Mouse (Mus musculus) heart, adult 11 months (tissue): ENCODE data around the gene Vmn1r6.
A peak's percentile ranks its signal among the peaks of the same experiment; 100 is the strongest.
"Not testable (repeated sequence)": the region's sequence is repeated elsewhere in the genome, so short reads cannot be mapped to it uniquely, and the experiment has no call there.

Experiments used
- DNase-seq: peaks from one replicate; pipeline ENCODE4 v3.0.0; 2022

The Vmn1r6 gene

DNA sequence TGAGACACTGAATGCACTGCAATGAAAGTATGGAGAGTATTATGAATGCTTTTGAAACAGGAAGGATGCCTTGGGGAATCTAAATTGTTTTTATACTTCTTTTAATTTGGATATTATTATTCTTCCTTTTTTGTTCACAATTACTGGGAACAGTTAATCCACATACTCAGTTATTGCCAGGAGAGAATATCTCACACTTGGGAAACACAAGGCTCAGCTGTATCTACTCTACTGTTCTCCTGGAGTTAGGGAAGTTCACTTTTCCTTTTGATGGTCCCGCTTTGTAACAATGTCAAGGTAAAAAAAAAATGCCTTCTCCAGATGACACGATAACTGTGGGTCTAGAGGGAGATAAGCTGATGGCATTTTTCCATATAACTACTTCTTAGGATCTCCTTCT lies at the start of gene Vmn1r6:
Vmn1r6 (plus strand) TSS at position 301 of the 400 bp plus-strand sequence.
- DNase-seq: no peak

DNA sequence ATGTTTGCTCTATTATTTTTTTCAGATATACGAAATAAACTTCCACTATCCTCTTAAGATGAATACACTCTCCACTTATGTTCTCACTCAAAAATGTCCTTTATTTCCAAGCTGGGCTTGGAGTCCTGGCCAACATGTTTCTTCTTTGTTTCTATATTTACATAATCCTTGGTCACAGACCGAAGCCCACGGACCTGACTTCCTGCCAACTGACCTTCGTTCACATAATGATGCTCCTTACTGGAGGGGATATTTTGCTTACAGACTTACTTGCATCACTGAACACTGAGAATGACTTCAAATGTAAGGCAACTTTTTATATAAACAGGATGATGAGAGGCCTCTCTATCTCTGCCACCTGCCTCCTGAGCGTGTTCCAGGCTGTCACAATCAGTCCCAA lies 40.6 kb upstream of the Vmn1r6 start:
- peak; percentile 37 for DNase-seq

DNA sequence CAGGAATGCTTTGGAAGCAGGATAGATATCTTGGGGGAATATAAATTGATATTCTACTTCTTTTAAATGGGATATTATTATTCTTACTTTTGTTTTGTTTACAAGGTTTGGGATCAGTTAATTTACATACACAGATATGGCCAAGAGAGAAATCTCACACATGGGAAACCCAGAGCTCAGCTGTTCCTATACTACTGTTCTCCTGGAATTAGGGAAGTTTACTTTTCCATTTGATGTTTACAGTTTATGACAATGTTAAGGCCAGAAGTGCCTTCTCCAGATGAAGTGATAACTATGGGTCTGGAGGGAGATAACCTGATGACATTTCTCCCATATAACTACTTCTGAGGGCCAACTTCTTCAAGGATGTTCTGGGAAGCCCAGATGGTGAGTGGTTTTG lies 27.1 kb upstream of the Vmn1r6 start, which contains the start of gene Vmn1r5:
Vmn1r5 (plus strand) TSS at position 301 of the 400 bp plus-strand sequence.
- DNase-seq: no peak

DNA sequence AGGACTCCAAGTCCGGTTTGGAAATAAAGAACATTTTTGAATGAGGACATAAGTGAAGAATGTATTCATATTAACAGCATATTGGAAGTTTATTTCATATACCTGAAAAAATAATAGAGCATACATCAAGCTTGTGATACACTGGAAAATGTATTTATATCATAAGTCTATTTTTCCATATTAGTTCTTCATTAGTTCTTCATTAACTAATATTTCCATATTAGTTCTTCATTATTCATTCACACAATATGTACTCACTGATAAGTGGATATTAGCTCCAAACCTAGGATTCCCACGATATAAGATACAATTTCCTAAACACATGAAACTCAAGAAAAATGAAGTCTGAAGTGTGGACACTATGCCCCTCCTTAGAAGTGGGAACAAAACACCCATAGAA lies 28.2 kb downstream of the Vmn1r6 start, which contains the start of gene Vmn1r7:
Vmn1r7 (minus strand) TSS at position 101 of the 400 bp plus-strand sequence.
- not testable (repeated sequence) for DNase-seq

DNA sequence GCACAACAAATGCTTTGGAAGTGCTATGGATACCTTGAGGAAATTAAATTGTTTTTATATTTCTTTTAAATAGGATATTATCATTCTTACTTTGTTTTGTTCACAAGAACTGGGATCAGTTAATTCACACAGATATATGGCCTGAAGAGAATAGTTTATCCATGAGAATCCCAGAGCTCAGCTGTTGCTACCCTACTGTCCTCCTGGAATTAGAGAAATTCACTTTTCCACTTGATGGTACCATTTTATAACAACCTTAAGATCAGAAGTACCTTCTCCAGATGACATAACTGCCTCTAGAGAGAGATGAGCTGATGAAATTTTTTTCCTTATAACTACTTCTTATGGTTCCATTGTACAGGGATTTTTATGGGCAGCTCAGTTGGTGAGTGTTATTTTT lies 34.9 kb downstream of the Vmn1r6 start, which contains the start of gene Vmn1r8:
Vmn1r8 (plus strand) TSS at position 301 of the 400 bp plus-strand sequence.
- DNase-seq: no peak

DNA sequence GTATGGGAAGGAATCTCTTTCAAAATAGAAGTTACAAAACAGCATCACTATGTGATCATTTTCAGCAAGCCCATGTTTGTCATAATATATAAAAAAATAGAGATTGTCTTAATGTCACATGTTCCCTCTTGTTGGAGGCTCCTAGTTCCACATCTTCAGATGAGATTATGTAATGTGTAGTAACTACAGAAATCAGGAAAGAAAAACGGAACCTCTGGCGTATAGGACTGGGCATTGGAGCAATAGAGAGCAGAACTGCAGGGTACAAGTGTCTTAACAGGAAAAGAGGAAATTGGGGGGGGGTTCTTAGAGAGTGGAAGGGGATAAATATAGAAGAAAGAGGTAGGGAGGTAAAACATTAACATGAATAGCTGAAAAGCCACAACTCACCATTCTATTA lies 37.6 kb downstream of the Vmn1r6 start:
- DNase-seq: no peak
